Mouse (Mus musculus) lung, postnatal 25 days (tissue): Measurements from ENCODE around the gene Ube4b.
A peak's percentile ranks its signal among the peaks of the same experiment; 100 is the strongest.
"Not testable (repeated sequence)": the region's sequence is repeated elsewhere in the genome, so short reads cannot be mapped to it uniquely, and the experiment has no call there.

ENCODE experiments used
- DNase-seq: peaks from one replicate; pipeline ENCODE4 v3.0.0; 2022; ENCODE audit warnings: low spot score

Gene Ube4b

DNA sequence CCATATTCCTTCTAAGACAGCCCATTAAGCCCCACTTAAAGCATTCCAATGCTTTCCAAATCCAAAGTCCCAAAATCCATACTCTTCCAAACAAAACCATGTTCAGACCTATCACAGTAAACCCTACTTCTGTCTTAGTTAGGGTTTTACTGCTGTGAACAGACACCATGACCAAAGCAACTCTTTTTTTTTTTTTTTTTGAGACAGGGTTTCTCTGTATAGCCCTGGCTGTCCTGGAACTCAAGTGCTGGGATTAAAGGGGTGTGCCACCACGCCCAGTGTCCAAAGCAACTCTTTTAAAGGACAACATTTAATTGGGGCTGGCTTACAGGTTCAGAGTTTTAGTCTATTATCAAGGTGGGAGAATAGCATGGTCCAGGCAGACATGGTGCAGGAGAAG lies 5.3 kb upstream of the Ube4b start:
- DNase-seq = not testable (repeated sequence)

DNA sequence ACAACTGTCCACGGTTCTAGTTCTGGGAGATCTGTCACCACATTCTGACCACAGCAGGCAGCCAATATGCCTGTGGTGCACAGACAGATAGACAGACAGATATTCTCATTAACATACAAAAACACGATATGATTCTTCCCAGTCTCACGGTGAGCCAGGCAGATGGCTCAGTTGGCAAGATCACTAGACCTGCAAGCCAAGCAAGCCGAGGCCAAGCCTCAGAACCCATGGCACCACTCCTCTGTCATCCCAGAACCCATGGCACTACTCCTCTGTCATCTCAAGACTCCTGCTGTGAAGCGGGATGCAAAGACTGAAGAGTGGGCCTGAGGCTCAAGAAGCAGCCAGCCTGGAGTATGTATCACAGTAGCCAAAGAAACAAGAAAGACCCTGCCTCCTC lies 3.0 kb upstream of the Ube4b start:
- DNase-seq = no peak

DNA sequence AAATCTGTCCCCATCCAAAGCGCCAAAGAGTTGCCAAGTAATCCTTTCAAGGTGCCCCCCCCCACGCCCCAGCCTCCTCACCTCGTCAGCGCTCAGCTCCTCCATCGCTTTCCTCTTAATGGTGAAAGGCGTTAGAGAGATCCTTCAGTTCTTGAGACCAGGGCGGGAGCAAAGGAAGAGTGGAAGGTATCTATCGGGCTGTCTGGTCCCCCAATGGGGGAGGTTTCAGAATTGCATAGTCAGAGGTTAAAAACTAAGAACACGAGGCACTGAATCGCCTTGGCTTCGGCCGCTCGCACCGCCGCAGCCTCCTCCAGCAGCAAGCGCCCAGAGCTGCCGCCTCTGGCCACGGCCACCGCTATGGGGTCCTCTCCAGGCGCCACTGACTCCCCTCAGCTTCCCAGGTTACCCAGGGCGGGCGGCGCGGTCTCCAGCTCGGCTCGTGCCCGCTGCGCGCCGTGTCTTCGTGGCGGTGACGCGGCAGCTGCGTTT lies 702 bp downstream of the Ube4b start:
- peak; percentile 8 for DNase-seq

DNA sequence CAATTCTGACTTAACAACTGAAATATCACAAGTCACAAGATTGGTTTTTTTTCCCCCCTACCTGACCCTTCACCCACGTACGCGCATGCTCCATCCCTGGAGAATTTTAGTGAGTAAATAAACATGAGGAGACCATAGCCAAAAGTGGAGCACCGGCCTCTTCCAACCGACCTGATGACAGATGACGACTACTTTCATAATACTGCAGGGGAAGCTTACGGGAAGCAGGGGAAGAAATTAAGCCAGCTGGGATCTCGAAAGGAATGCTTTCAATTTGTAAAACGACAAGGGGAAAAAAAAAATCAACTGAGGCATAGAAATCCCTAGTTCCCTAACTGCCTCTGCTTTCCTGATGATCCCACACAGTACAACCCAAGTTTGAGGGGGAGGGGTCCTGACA lies 1.8 kb downstream of the Ube4b start:
- peak; percentile 21 for DNase-seq

DNA sequence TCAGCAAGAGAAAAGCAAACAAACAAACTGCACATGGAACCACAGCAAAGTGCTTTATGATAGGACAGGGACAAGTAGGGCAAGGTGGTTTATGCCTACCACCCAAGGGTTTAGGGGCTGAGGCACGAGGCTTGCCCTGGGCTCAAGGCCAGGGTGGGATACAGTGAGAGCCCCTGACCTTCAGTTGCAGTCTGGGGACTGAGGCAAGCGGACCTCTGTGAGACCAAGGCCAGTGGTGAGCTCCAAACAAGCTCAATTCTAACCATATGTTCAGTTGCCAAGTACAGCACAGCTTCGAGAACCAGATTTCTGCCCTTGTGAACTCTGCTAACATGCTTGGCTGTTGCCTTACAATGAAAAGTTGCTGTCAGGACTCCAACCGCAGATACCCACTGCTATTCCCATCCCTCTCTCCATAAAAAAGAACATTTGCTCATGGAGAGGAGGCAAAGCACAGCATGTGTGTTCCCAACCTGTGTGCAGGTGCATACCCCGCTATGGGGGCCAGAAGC lies 8.6 kb downstream of the Ube4b start:
- DNase-seq = no peak

DNA sequence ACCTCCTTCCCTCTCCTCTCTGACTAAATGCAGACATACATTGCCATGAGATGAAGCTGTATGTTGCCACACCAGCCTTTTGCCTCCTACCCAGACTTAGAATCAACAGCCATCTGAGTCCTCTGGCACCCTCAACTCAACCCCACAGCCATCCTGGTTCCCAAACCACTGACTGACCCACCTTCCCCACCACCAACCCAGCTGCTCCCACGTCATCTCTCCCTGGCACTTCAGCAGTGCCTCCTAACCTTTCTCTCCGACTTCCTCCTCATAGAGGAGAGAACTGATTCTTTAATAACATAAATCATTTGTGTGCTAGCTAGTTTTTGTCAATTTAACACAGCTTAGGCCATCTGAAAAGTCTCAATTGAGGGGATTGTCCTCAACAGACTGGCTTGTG lies 9.6 kb downstream of the Ube4b start:
- DNase-seq = no peak

DNA sequence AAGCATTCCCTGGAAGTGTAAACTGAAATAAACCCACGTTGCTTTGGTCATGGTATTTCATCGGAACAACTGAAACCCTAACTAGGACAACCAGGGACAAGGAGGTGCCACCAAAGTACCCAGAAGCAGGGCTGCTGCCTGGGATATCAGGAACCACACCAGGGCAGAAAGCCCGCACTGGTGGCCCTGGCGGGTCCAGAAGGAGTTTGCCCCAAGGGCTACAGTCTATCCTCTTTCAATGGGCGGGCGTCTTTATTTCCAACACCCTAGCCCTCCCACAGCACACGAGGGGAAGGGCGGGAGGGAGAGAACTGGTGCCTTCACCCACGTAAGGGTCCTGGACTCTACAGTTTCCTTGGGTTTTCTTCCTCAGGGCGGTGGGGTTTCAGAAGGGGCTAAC lies 10.1 kb downstream of the Ube4b start:
- DNase-seq = no peak

DNA sequence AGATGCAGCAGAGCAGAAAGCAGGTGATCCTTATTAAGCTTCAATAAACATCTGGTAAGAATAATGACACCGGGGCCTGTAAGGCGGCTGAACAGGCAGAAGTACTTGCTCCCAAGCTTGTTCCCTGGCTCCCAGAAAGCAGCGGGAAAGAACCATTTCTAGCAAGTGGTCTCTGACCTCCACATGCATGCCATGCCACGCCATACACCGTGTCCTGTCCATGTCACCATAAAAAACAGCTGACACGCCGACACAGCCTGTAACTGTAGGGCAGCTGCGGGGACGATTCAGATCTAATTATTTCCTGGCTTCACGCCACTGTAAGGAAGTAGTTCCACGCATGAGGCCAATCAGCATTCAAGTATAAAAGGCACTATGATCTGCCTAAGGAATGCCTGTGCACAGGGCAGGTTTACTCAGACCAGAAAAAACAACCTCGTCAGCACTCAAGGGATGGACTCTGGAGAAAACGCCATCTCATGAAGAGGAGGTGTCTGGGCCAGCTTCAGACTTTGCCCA lies 10.8 kb downstream of the Ube4b start:
- DNase-seq = no peak

DNA sequence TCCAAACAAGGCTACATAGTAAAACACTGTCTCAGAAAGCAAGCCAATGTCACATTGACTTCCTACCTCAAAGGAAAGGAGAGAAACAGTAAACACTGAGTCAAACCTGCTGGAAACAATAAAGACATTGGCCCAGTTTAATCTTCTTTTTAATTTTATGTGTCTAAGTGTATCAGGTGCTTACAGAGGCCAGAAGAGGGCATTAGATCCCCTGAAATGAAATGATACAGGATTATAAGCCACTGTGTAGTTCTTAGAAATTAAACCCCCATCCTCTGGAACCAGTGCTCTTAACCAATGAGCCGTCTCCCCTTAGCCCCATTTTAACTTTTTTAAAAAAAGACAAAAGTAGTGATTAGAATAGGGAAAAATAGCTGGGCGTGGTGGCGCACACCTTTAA lies 12.3 kb downstream of the Ube4b start:
- DNase-seq = no peak

DNA sequence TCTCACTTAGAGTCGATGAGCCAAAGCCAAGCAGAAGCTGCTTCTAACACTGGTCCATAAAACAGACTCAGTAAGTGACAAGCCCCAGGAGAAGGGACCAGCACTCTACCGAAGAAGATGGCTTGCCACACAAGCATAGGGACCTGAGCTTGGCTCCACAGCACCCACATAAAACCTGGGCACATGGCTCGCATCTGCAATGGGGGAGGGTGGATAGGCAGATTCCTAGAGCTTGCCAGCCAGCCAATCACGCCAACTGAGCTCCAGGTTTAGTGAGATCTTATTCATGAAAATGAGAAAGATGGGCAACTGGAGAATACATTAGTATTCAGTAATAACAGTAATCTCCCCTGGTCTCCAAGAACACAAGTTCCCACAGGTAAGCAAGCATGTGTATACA lies 16.8 kb downstream of the Ube4b start:
- DNase-seq = no peak

DNA sequence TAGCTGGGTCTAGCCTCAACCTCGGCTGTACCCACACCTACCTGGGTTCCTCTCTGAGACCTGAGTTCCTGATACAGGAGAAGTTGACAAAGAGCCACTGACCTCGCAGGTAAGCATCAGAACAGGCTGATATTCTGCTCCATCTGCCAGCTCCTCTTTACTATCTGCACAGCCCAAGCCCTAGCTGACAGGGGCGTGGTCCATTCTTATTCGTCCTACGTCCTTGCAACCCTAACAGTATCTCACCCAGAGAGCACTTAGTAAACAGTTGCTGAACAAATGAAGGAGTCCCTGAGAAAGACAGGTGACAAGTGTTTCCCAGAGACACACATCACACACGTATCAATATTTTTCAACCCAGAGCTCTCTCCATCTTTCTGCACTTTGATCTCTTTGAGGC lies 18.2 kb downstream of the Ube4b start:
- no peak for DNase-seq

DNA sequence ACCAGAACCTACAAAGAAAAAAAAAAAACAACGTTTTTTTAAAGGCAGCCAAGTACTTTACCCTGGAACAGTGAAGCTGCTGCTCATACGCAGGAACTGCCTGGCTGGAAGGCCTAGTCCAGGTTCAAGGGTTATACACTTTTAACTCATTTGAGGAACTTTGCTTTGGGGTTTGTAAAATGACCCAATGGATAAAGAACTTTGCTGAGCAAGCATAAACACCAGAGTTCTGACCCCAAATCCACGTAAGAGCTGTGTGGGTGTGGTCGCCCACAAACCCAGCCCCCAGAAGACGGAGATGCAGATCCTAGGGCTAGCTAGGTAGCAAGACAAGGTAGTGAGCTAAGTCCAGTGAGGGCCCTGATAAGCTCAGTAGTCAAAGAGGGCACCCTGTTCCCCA lies 19.1 kb downstream of the Ube4b start:
- DNase-seq = no peak

DNA sequence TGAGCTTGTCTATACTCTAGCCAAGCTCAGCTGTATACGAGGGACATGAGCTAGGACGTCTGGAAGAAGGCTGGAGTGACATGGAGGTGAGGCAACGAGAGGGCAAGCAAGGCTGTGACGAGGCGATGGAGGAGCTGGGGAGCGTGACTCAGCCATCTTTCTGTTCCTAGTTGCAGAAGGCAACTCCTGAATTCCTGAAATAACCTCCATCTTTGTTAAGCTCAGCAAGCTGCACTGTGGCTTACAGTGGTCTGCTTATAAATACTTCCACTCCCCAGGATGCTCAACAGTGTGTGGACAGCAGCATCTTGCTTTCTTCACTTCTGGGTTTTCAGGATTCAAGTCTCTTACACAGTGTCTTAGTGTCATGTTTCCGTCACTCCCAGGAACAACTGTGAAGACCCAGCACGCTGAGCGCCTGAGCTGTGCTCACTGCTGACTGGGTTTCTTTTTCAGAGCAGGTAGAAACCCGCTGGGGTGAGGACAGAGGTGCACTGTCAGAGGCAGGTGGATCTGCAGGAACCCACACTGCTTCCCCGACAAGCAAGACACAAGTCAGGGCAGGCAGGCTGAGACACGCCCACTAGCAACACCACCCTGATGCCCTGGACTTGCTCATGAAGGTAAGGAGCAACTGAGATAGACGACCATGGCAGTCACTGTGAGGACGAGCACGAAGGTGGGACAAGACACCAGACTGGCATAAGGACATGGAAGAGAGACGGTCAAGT lies 20.7 kb downstream of the Ube4b start:
- DNase-seq = no peak

DNA sequence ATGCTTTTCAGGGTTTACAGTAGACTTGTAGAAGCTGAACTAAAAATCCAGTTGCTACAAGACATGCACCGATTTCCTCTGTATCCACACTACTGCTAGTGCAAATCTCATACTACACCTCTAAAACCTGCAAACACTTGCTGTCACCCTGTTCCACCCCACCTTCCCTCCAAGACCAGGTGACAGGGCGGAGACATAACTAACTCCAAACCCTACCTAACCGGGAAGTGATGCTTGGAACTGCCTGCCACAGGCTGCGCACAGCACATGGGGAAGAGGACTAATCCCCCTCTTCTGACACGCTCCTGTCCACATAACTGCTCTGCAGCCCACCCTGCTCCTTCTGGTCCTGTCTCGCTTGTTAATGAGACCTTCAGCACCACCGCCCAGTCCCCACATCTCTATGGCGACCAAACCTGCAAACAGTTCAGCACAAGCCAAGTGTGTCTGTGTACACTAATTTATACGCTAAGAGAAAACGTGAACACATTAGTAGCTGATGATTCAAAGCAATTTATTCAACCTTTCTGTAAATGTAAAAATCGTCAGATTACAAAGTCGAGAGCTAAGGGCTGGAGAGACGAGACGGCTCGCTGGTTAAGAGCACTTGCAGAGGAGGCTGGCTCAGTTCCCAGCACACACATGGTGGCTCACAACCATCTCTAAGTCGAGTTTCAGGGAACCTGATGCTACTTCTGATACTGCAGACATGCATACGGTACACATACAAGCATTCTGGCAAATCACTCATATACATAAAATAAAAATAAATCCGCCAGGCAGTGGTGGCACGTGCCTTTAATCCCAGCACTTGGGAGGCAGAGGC lies 21.7 kb downstream of the Ube4b start:
- DNase-seq = no peak

DNA sequence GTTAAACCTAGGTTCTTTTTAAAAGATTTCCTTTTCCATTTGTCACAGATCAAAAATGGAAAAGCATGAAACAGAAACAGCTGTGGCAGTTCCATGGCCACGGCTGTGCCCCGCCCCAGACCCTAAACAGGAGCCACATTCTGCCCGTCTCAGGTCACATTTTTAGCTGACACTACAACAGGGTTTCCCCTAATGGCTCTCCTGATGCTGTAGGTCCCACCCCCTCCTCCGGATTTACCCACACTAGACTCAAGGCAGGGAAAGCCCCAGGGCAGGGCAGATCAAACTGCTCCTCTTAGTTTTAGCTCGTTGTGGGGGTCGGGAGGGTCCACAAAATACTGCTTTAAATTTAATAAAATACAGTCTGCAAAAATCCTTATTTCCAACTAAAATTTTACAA lies 23.5 kb downstream of the Ube4b start:
- DNase-seq = no peak

DNA sequence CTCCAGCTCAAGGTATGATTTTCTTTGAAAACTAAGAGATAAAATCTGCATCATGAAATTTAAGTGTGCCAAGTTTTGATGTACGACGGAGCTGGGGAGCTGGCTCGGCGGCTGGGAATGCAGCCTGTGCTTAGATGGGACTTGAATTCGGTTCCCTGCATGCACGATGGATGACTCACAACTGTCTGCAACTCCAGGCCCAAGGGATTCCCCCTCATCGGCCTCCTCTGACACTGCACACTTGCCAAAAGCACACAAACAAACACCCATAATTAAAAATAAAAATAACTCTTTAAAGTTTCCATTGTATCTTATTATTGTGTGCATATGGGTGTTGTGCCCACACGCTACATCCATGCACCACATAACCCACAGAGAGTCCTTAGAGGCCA lies 25.0 kb downstream of the Ube4b start:
- DNase-seq = no peak

DNA sequence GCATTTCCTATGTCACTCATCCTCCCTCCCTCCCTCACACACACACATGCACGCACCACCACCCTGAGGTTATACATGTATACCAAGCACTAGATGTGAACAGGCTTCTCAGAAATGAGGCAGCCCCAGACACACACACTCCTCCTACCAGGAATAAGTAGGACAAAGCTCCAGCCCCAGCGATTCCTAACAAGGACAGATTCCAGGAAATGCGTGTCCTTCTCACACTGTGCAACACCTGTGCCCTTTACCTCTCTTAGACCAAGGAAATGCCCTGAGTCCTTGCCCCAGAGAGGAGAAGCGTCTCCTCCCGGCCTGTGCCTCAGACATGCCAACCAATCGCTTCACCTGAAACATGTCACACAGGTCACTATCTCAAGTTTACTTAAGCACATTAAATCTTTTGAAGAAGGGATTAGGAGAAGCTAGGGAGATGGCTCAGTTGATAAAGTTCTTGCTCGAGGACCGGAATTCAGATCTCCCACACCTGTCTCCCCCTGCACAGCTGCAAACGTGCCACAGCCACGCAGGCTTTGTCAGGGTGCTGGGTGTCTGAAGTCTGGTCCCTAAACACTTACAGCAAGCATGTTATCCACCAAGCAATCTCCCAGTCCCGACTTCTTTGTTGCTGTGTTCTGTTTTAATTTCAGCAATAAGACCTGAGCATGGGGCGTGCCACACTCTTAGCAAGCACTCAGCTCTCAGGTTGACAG lies 25.5 kb downstream of the Ube4b start:
- DNase-seq = no peak

DNA sequence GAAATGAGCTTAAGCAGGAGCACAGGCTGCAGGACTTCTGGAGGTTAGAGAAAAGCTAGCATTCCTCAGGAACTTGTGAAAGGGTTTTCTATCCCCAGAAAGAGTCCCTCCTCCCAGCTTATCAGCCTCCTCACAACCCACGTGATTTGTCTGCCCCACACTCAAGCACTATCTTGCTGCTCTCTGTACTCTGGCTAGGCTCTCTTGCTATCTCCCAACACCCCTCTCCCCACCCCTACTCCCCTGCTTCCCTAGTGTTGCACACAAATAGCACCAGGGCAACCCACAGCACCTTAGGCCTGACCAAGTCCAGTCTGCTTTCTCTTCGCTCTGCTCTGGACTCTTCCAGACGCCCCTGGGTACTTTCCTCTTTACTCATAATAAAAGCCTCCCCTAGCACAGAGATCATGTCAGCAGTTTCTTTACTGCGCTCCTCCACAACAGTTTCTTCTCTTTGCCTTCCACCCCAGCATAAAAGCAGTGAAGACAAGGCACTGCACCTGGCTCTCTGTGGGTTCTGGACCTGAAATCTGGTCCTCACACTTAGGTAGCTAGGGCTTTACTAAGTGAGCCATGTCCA lies 27.1 kb downstream of the Ube4b start:
- no peak for DNase-seq

DNA sequence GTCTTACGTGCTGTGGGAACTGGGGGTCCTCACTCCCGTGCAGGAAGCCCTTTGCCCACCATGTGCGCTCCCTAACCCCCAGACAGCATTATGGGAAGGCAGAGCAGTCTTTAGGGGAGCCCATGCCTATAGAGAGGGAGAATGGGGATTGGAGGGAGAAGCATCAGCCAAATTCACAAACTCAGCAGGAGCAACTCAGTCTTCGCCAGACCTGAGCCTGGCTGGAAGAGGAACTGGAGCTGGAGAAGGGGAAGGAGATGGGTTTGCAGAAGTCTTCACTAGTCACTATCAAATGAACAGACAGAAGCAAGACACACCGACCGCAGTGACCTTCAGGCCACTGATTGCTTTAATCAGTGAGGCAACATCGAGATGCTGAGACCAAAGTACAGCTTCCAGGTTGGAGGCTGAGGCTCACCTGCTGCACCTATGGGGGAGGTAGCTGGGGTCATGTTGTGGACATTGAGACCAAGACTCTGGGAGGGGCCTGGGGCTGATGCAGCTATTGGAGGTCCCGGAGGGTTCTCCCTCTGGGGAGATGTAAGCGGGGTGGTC lies 28.3 kb downstream of the Ube4b start:
- no peak for DNase-seq

DNA sequence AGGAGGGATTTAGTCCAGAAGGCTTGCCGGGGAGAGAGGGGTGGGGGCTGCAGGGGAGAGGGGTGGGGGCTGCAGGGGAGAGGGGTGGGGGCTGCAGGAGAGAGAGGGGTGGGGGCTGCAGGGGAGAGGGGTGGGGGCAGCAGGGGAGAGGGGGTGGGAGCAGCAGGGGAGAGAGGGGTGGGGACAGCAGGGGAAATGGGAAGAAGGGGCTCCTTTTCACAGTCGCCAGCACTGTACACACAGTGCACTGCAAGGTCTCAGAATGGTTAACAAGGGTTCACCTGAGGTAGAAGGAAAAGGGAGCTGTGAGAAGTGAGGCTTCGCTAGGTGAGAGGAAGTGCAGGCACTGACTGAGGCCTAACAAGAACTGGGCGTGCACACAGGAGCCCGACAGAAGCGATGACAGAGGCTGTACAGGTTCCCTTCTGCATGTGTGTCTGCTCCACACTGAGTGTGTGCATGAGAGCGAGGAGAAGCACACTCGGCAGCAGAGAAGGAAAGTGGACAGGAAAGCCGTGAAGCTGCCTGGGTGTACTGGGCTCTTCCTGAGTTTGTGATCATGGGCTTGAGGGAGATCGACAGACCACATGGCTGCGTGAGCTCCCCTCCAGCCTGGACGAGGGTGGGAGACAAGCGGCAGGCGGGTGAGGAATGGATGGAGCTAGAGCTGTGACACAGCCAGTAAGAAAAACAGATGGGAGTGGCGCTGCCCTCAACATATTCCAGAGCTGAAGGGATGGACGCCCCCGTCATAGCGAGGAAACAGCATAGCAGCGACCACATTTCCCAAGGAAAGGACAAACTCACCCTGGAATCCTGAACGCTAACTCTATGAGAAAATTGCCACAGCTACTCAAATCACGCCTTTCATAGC lies 29.9 kb downstream of the Ube4b start:
- DNase-seq = no peak

DNA sequence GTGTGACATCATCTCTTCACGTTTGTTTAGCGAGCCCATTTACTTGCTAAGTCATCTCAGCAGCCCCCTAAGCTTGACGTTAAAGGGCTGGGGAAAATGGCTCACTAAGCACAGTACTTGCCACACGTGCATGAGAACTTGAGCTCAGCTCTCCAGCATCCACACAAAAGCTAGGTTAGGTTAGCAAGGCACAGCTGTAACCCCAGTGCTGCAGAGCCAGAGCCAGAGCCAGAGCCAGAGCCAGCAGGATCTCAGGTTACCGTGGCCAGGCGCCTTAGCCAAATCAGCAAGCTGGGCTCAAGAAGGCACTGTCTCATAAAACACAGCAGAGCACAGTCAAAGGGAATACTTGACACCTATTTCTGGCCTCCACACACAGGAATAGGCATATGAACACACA lies 31.0 kb downstream of the Ube4b start:
- no peak for DNase-seq
